Mouse (Mus musculus) adrenal gland (tissue): Measurements from ENCODE around the gene Cavin3.
"Not testable (repeated sequence)": the region's sequence is repeated elsewhere in the genome, so short reads cannot be mapped to it uniquely, and the experiment has no call there.

Experiments used
- intact Hi-C: fragments of 180-260 bp; cut with DNase I; formaldehyde crosslinking; loops from one replicate; pipeline ENCODE4 v1.15.1; 2025

The Cavin3 gene

GRCm38 (mm10) chr7:105482426-105482825 is 326 bp upstream of the Cavin3 start:
- intact Hi-C loops = no loop called here

- intact Hi-C loops = no loop called here
Measured at GRCm38 (mm10) chr7:105480561-105481504, 1.3 kb downstream of the Cavin3 start.

GRCm38 (mm10) chr7:105480081-105480480 is 2.0 kb downstream of the Cavin3 start:
- intact Hi-C loops = no loop called here

- intact Hi-C loops = loop anchor here (5.0 kb wide), 1 partner anchor 38 kb away; no protein-coding TSS in a partner anchor
Measured at GRCm38 (mm10) chr7:105479232-105479631, 2.9 kb downstream of the Cavin3 start.

- intact Hi-C loops = loop anchor here (5.0 kb wide), 1 partner anchor 39 kb away; no protein-coding TSS in a partner anchor
Measured at GRCm38 (mm10) chr7:105478344-105478743, 3.8 kb downstream of the Cavin3 start.

- intact Hi-C loops = loop anchor here (5.0 kb wide), 1 partner anchor 39 kb away; no protein-coding TSS in a partner anchor
Measured at GRCm38 (mm10) chr7:105477841-105478240, 4.3 kb downstream of the Cavin3 start.

GRCm38 (mm10) chr7:105477433-105477700 is 4.7 kb downstream of the Cavin3 start:
- intact Hi-C loops = loop anchor here (5.0 kb wide), 1 partner anchor 40 kb away; no protein-coding TSS in a partner anchor

- intact Hi-C loops = loop anchor here (5.0 kb wide), 1 partner anchor 40 kb away; no protein-coding TSS in a partner anchor
Measured at GRCm38 (mm10) chr7:105476683-105477432, 5.2 kb downstream of the Cavin3 start.

GRCm38 (mm10) chr7:105475396-105475949 is 6.6 kb downstream of the Cavin3 start:
- intact Hi-C loops = loop anchor here (2.0 to 5.0 kb wide), 2 partner anchors 42 to 63 kb away; no protein-coding TSS in a partner anchor

- intact Hi-C loops = loop anchor here (2.0 to 5.0 kb wide), 2 partner anchors 42 to 62 kb away; no protein-coding TSS in a partner anchor
Measured at GRCm38 (mm10) chr7:105474771-105475315, 7.3 kb downstream of the Cavin3 start.

GRCm38 (mm10) chr7:105472607-105473006 is 9.5 kb downstream of the Cavin3 start:
- intact Hi-C loops = no loop called here

- intact Hi-C loops = not testable (repeated sequence)
Measured at GRCm38 (mm10) chr7:105465505-105465904, 16.6 kb downstream of the Cavin3 start.

- intact Hi-C loops = no loop called here
Measured at GRCm38 (mm10) chr7:105458546-105458945, 23.6 kb downstream of the Cavin3 start.

- intact Hi-C loops = not testable (repeated sequence)
Measured at GRCm38 (mm10) chr7:105453345-105453744, 28.8 kb downstream of the Cavin3 start.

GRCm38 (mm10) chr7:105445076-105445475 is 37.0 kb downstream of the Cavin3 start:
- intact Hi-C loops = no loop called here

- intact Hi-C loops = no loop called here
Measured at GRCm38 (mm10) chr7:105441426-105441825, 40.7 kb downstream of the Cavin3 start.

GRCm38 (mm10) chr7:105437979-105438772 is 43.9 kb downstream of the Cavin3 start:
- intact Hi-C loops = no loop called here

- intact Hi-C loops = no loop called here
Measured at GRCm38 (mm10) chr7:105434798-105435197, 47.3 kb downstream of the Cavin3 start.

GRCm38 (mm10) chr7:105433859-105434258 is 48.2 kb downstream of the Cavin3 start:
- intact Hi-C loops = no loop called here

- intact Hi-C loops = no loop called here
Measured at GRCm38 (mm10) chr7:105432058-105432457, 50.0 kb downstream of the Cavin3 start.
